Mouse (Mus musculus): ENCODE measurements around the gene Mef2b. TPM values are rescaled to one million over a fixed set of nuclear protein-coding genes. Genes with fewer than 3 reads are reported as not detected.
A peak's percentile ranks its signal among the peaks of the same experiment; 100 is the strongest.

Mef2b gene
- under 1 TPM; 0.26 to 0.56 TPM for total RNA-seq (2021)
- long read RNA-seq, experiment 1, partial matches to known transcripts = 0 of 2 reads
- long read RNA-seq, experiment 1, other reads (novel, unspliced or antisense) = 2 of 2 reads
- long read RNA-seq, experiment 2, partial matches to known transcripts = 0 of 3 reads
- long read RNA-seq, experiment 2, other reads (novel, unspliced or antisense) = 3 of 3 reads

DNA sequence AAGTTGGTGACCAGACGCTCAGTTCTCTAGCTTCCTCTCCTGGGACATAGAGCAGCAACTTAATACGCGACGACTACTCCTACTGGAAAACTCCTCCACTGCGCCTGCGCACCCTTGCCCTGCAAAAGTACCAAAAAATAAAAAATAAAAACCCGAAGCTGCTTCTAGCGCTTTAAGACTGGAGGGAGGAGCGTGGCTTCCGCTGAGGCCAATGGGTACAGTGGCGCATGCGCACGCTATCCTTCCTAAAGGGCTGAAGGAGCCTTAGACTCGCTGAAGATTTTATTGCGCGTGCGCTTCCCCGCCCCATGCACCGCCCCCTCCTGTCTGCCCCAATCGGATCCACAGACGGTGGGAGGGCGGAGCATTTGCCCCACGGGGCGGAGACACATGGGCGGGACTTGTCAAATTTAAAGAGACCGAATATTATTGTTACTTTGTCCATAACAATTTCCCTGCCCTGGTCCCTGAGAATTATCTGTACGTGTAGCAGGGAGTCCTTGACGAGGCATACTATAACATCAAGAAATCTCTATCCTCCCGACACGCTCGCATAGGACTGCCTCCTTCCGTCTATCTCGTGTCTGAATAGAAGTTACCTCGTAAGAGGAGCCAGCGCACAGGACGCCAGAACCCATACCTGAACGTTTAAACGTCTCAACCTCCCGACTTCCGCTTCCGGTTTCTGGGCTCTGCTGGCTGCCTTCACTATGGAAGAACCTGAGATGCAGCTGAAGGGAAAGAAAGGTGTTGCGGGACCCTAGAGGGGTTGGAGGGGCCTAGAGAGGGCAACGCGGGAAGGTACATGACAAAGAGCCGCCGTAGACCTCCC is at the start of gene Mef2b, which contains the start of the genes Rfxank and Borcs8:
Gene Mef2b (plus strand): TSS at position 686 of the 832 bp plus-strand sequence.
Gene Rfxank (minus strand): TSS at position 129 of the 832 bp plus-strand sequence.
Gene Borcs8 (plus strand): TSS at position 474 of the 832 bp plus-strand sequence.
- peak; percentile 97 to 99 for DNase-seq (ENCODE audit: low spot score in 2 of 2)

DNA sequence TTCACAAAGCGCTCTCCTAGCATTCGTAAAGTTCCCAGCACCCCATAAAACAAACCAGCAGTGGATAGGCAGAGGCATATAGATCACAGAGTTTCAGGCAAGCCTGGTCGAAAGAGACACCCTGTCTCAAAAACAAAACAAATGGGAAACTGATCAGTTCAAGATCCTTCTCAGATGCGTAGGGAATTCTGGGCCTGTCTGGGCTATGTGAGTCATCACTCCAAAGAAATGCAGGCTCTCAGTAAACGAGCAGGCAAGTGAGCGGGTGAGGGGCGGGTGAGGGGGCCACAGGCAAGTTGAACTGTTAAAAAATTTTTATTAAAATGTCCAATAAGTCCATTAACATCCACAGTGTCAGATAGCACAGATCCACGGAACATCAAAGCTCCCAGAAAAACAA is 46.7 kb upstream of the Mef2b start:
- no peak for DNase-seq (ENCODE audit: low spot score in 2 of 2)

DNA sequence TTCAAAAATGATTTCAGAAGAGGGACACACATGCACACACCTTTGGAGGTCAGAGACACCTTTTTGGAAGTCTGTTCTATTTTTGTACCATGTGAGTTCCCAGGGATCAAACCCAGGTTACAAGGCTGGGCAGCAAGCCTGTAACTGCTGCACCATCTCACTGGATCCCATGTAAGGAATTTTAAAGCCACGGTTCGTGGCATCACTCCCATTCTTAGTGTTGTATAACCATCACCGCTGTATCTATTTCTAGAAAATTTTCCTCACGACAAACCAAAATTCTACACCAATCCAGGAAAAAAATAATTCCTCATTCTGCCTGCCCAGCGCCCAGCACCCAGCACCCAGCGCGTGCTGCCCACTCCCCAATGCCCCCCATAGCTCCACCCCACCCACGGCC is 40.2 kb upstream of the Mef2b start:
- no peak for DNase-seq (ENCODE audit: low spot score in 2 of 2)

DNA sequence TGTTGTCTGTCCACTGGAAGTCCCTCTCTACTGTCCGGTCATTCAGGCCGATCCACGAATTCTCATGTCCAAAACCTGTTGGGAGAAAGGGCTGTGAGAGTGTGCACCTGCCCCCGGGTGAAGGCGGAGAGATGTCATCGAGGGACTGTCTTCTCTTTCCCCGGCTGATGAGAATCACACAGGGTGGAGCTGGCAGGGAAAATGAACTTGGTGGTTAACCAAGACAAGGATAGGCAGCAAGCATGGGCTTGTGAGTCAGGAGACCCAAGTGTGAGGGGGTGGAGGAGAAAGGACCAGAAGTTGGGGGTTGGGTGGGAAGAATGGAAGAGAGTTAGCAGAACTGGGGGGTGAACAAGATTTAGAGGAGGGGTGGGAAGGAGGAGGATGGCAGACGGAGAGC is 39.3 kb upstream of the Mef2b start:
- DNase-seq (ENCODE audit: low spot score in 2 of 2) = no peak

DNA sequence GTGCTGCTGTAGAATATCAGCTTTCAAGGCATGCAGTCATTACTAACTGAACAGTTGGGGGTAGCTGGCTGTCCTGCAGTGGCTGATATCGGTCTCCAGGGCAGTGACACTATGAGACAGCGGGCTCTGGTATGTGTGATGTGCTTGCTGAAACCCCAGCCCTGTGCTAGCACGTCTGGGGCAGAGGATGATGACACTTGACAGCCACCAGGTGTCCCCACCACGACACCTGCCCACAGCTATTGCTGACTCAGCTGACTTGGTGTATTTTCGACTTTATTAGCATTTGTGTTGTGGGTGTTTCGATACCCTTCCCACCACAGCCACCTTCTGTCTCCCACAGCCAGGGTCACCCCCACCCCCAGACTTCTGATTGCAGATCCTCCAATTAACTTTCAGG is 35.0 kb upstream of the Mef2b start:
- no peak for DNase-seq (ENCODE audit: low spot score in 2 of 2)

DNA sequence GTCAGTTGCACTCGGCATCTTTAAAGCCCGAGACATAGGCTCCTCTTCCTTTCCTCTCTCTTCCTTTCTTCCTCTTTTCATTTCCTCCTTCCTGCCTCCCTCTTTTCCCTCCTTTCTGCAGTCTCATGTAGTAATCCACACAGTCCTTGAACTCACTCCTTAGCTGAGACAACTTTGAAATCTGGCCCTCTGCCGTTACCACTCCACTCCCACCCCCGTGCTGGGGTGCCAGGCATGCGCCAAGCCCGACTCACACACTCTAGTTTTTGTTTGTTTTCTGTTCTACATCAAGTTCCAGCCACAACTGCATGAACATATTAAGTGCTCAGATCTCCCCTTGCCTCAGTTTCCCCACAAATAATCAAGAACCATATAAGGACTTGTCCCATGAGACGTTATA is 34.6 kb upstream of the Mef2b start:
- DNase-seq (ENCODE audit: low spot score in 2 of 2) = no peak

DNA sequence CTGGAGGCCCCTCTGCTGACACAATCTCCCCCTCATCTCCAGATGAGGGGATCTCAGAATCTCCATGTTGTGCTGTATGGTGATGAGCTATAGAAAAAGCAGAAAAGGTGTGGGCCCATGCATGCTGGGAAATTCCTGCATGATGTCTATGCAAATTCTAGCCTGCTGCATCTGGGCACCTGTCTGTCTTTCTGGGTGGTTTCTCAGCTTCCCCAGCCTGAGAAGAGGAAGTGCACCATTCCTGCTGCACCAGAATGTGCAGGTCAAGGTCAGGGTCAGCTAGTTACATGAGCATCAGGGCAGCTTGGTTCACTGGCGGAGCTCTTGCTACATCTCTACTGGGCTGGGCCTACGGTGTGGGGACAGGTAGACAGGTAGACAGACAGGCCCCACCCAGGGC is 29.1 kb upstream of the Mef2b start:
- no peak for DNase-seq (ENCODE audit: low spot score in 2 of 2)

DNA sequence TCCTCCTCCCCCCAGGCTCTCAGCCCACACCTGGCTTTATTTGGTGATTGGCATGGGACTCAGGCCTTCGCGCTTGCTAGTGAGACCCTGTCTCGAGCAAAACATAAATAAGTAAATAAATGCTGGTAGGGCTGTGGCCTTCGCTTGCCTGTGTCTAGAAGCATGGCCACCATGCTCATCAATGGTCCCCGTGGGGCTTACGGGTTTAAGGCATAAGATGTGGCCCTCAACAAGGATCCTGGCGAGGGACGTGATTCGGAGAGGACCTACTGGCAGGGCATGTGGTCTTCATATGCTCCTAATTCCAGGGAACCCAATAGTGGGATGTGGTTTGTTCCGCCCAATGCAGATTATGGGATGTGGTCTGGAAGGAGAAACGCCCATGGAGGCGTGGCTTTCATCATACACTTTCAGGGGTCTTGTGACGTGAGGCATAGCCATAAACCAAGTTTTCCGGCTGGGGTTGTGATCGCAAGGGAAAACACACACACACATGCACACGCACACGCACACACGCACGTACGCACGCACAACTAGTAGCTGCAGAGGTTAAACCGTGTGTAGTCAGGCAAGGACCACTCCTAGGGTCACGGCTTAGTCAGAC is 28.2 kb upstream of the Mef2b start:
- DNase-seq (ENCODE audit: low spot score in 2 of 2) = no peak

DNA sequence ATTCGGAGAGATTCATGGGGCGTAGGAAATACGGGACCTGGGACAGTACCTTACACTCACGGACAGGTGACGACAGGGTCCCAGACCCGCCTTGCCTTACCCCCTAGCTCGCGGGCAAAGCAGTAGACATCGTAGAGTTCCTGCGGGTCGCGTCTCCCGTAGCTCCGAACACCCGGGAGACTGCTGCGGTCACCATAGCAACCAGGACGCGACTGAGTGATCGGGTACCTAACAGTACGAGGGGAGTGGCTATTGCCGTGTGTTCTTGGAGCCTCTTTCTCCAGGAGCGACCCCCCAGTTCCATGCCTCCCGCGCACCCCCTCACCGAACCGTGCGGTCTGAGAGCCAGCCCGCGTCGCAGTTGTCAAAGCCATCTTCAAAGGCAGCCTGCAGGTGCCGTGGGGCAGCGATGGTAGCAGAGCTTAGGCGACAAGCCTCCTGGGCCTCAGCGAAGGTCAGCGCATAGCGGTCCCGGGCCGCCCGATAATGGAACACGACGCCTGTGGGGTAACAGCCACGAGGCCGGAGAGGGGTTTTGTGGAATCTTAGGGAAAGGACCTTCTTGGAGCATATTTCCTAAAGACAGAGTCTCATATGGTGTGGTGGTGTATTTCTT is 27.0 kb upstream of the Mef2b start:
- DNase-seq (ENCODE audit: low spot score in 2 of 2) = no peak

DNA sequence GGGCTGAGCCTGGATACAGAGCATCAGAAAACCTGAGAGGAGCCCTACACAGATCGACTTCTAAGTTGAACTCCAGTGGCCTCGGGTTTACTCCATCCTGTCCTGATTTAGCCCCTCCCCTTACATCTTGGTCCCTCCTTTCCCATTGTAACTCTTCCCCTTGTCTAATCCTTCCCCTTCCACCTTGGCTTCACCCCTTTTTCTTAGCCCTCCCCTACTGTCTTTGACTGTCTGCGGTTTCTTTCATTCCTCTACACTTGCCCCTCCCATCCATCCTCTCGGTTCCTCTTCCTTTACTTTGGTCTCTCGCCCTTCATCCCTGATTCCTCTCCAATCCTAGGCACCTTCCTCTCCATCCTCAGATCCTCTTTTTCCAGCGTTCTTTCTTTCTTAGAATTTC is 25.0 kb upstream of the Mef2b start:
- DNase-seq (ENCODE audit: low spot score in 2 of 2) = no peak

DNA sequence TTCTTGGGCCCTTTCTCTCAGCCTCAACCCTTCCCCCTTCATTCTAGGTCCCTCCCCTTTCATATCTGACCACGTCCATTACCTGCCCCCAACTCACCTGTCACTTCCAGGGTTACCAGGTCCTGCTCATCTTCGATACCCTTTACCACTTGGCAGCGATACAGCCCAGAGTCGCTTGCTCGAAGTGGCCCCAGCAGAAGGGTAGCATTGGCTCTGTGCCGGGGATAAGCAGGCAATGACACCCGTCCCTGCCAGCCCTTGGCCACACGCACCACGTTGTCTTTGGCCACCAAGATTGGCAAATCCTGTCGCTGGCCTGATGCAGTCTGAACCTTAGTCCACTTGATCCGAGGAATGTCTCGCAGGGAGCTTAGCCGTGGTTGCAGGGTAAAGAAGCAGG is 24.6 kb upstream of the Mef2b start:
- DNase-seq (ENCODE audit: low spot score in 2 of 2) = no peak

DNA sequence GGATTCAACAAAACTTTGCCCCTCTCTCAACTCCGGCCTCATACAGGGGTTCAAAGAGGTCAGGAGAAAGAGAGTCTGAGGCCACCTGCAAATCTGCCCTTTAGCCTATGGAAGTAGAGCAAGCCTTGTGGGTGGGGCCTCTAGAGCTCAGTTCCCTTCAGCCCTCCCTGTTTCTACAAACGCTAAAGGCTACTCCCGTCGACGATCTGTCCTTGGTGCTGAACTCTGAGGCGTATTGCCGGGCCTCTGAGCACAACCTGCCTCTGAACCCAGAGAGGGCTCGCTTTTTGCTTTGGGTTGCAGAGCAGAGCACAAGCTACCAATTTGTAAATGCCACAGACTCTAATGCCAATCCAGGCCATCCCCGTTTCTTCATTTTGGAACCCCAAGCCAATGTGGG is 21.9 kb upstream of the Mef2b start:
- peak in 1 of 2 experiments; percentile 32 for DNase-seq (ENCODE audit: low spot score in 2 of 2)

DNA sequence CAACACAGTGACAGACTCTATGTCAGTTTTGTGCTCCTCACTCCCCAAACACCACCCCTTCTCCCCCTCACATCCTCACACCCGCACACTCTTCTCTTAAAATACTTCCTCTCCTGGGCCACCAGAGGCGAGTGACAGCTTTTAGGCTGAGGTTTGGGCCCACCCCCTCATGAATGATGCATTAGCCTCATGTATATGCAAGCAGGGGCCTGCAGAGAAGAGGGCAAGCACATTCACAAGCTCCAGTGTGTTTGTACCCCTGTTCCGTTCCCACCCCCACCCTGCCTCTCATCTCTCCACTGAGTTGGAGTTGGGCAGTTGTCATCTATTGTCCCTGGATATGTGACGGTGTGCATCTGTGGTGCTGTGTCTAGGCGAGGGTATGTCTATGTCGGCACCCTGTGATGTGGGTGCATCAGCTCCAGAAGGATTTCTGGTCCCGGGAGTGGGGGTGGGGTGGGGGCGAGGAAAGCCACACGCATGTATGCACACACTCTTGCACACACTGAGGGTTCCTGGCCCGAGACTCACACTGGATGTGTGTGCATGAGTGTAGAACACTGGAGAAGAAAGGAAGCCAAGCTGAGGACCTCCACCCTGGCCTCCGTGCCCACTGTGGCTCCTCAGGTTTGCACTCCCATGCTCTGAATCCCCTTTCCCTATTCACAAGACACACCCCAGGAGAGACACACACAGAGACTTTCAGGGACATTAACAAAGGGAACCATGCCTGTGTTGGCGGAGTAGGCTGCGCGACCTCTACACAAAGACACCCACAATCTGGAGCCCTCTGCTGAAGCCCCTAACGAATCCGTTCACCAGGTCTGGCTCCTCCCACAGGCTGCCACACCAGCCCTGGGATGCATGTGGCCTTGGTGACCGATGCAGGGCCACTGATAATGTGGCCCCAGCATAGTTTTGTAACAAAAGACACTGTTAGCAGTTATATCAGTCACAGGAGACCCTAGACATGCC is 20.5 kb upstream of the Mef2b start:
- DNase-seq (ENCODE audit: low spot score in 2 of 2) = no peak

DNA sequence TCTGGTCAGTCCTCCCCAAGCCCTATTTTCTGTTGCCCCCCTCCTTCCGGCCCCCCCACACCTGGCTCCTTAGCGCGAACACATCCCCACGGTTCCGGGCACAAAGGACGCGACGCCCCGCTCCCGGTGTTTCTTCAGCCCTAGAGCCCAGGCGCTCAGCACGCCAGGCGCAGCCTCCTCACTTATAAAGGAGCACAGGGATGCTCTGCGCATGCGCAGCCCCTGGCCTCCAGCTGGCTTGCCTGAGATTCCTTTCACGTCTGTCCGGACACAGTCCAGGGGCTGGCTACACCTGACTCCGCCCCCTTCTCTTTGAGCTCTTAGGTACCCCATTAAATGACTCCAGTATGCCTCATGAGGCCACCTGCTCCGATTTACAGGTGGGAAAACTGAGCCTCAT is 18.8 kb upstream of the Mef2b start, which contains the start of gene Ncan:
Gene Ncan (minus strand): TSS at position 207 of the 400 bp plus-strand sequence.
- peak in 1 of 2 experiments; percentile 42 for DNase-seq (ENCODE audit: low spot score in 2 of 2)

DNA sequence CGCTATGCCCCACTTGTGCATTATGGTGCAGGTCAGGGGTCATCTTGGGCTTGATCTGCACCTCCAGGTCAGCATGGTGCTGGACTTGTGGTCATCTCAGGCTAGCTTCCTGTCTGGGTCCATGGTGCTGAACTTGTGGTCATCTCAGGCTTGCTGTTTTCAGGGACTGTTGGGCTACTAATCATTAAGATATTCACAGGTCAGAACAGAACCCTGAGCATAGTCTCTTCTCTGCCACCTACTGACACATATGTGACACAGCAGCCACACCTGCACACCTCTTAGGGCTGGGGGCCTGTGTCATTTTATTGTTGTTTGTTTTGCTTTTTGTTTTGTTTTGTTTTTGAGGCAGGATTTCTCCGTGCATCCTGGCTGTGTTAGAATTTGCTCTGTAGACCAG is 16.6 kb upstream of the Mef2b start:
- DNase-seq (ENCODE audit: low spot score in 2 of 2) = no peak

DNA sequence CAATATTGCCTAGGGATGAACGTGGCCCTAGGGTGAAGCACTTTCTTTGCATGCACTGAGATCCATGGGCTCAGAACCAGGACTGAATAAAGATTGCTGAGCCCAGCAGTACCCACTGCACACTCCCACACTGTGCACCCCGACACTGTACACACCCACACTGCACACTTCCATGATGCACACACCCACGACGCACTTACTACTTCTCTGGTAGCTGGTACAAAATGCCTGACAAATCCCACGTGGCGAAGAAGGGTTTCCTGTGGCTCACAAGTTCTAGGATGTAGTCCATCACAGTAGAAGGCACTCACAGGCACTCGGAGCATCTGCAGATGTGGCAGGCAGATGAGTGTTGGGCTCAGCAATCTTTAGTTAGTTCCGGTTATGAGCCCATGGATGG is 14.5 kb upstream of the Mef2b start:
- DNase-seq (ENCODE audit: low spot score in 2 of 2) = no peak

DNA sequence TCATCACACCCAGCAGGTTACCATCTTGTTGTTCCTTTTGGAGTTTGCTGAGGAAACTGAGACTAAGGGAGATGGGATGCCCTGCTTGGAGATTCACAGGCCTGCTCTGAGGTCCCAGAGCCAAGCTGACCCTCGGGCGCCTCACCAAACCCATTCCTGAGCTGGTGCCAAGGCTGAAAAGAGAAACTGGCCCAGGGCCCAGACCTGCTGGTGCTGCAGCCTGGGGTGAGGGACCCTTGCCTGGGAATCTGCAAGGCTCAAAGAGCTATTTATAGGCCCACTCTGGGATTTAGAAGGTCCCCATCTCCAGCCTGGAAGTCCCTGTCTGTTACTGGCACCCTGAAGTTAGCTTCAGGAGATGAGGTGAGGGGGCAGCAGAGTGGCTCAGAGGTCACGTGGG is 11.1 kb upstream of the Mef2b start:
- DNase-seq (ENCODE audit: low spot score in 2 of 2) = peak in 1 of 2 experiments; percentile 53

DNA sequence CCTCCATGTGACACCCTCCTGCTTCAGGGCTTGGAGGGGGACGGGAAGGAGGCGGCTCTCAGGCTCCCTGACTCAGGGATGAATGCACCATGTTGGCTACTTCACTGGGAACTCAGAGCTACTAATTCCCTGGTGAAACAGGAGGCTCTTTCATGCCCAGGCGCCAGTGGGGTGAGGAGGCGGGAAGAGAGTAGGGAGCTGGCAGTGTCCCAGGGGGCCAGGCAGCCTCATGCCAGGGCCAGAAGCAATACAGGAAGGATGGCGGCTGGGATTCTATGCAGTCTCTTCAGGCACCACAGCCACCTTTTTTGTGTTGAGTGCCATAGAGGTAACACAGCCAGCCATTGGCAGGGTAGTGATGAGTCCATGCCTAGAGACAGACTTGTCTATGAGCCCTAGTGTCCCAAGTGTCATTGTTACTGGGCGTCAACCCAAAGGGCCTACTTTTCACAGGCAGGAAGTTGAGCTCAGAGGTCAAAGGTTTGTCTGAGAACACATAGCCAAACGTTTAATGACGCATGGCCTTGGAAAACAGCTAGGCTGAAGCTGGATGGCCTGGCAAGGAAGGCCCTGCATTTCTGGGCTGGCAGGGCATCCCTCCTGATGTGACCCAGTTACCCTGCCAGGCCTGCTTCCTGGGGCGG is 10.1 kb upstream of the Mef2b start:
- peak; percentile 26 to 52 for DNase-seq (ENCODE audit: low spot score in 2 of 2)

DNA sequence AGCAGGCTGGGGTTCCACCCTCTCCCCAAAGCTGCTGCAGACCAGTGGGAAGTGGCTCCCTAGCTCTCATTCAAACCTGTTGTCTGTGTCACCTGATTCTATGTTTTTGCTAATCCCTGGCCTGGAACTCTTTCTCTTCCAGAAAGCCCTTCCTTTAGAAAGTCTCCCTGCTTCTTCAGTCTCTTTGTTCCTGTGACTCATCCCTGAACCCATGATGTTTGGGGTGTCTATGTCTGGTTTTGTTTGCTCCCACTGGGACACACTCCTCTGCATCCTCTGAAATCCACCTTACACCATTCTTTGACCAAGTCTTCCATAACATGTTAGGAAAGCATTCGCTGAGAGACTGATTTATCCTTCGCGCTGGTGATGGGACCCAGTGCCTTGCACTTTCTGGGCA is 9.4 kb upstream of the Mef2b start:
- DNase-seq (ENCODE audit: low spot score in 2 of 2) = no peak
